Mouse (Mus musculus): ENCODE measurements around the gene Wdr4. TPM values are rescaled to one million over a fixed set of nuclear protein-coding genes. Genes with fewer than 3 reads are reported as not detected.

Gene Wdr4
- polyA plus RNA-seq, 1 experiment, result 48.5 TPM

- no peaks in the 10 kb centered on the region for H3K79me2 ChIP-seq (ENCODE audit: control insufficient read depth, insufficient read depth)
- TF ChIP-seq MYOD1 (IDR thresholded peaks at IDR 0.05; ENCODE audit: control insufficient read depth, insufficient read length, low read depth) (no peak), FOSL1 (IDR thresholded peaks at IDR 0.05; ENCODE audit: insufficient read depth, low read length, poor library complexity, severe bottlenecking) (no peak), MYOG (IDR thresholded peaks at IDR 0.05; ENCODE audit: control insufficient read depth, extremely low read depth, insufficient read length) (no peak), MAX (IDR thresholded peaks at IDR 0.05) (no peak), CEBPB (IDR thresholded peaks at IDR 0.05; ENCODE audit: low read depth) (no peak), USF1 (IDR thresholded peaks at IDR 0.05; ENCODE audit: low read depth) (no peak), CTCF (IDR thresholded peaks at IDR 0.05; ENCODE audit: control insufficient read depth, insufficient read depth, insufficient read length) (no peak)
- no peak overlapping the region for H3K4me3 ChIP-seq (ENCODE audit: insufficient read depth, poor library complexity, severe bottlenecking)
- no peaks in the 10 kb centered on the region for H3K79me3 ChIP-seq (ENCODE audit: low read depth)
- no peak overlapping the region for H3ac ChIP-seq (ENCODE audit: control insufficient read depth, insufficient read length, low read depth)
- H3K36me3 ChIP-seq (ENCODE audit: control insufficient read depth, insufficient read depth), result peaks cover 15% of the 10 kb centered on the region
- peaks cover 22% of the 10 kb centered on the region for H3K27me3 ChIP-seq (ENCODE audit: control insufficient read depth, insufficient read depth, insufficient read length)
Measured at GRCm38 (mm10) chr17:31491355-31491754, 28.4 kb downstream of the Wdr4 start.

GRCm38 (mm10) chr17:31487433-31488060, 32.2 kb downstream of the Wdr4 start:
- Histone ChIP-seq H3K4me3 (ENCODE audit: insufficient read depth, poor library complexity, severe bottlenecking) (no peak overlapping the region), H3K79me3 (ENCODE audit: low read depth) (no peaks in the 10 kb centered on the region), H3K36me3 (ENCODE audit: control insufficient read depth, insufficient read depth) (no peaks in the 10 kb centered on the region), H3K79me2 (ENCODE audit: control insufficient read depth, insufficient read depth) (no peaks in the 10 kb centered on the region), H3K27me3 (ENCODE audit: control insufficient read depth, insufficient read depth, insufficient read length) (peaks cover 30% of the 10 kb centered on the region), H3ac (ENCODE audit: control insufficient read depth, insufficient read length, low read depth) (no peak overlapping the region)
- TF ChIP-seq USF1 (IDR thresholded peaks at IDR 0.05; ENCODE audit: low read depth), result no peak
- no peak for TF ChIP-seq MYOG (IDR thresholded peaks at IDR 0.05; ENCODE audit: control insufficient read depth, extremely low read depth, insufficient read length)
- TF ChIP-seq MYOD1 (IDR thresholded peaks at IDR 0.05; ENCODE audit: control insufficient read depth, insufficient read length, low read depth), result no peak
- no peak for TF ChIP-seq MAX (IDR thresholded peaks at IDR 0.05)

GRCm38 (mm10) chr17:31486616-31487198, 33.1 kb downstream of the Wdr4 start:
- peaks cover 35% of the 10 kb centered on the region for H3K27me3 ChIP-seq (ENCODE audit: control insufficient read depth, insufficient read depth, insufficient read length)
- no peak overlapping the region for H3ac ChIP-seq (ENCODE audit: control insufficient read depth, insufficient read length, low read depth)
- no peaks in the 10 kb centered on the region for H3K79me3 ChIP-seq (ENCODE audit: low read depth)
- TF ChIP-seq MAX (IDR thresholded peaks at IDR 0.05), result no peak
- no peak overlapping the region for H3K4me3 ChIP-seq (ENCODE audit: insufficient read depth, poor library complexity, severe bottlenecking)
- H3K79me2 ChIP-seq (ENCODE audit: control insufficient read depth, insufficient read depth), result no peaks in the 10 kb centered on the region
- no peaks in the 10 kb centered on the region for H3K36me3 ChIP-seq (ENCODE audit: control insufficient read depth, insufficient read depth)

DNA sequence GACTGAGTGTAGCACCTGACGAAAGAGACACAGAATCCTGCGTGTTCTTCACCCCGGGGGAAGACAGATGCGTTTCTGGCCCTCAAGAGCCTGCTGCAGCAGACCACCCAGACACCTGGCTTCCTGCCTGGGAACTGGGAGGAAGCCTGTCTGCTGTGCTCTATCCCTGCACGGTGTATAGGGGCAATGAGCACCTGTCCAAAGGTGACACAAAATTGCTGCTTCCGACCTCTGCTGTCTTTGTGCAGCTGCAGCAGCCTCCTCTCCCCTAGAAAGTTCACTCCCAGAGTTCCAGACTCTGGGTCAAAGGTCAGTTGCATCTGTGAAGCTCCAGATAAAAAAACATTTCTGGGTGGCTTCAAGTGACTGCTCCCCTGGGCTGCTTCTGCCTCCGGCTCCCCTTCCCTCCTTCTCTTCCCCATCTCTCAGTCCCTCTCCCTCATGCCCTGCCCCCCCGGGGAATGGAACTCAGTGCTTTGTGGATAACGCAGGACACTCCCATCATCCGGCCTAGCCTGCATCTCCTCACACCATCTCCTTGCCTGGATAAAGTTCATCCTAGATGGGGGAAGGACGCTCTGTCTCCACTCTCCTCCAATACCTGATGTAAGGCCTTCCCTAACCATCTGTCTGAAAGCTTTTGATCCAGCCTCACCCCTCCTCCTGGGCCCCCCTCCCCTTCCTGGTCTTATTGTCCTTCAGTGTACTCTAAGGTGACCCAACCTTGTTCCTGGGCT, 40.5 kb downstream of the Wdr4 start:
- H3K27me3 ChIP-seq (ENCODE audit: control insufficient read depth, insufficient read depth, insufficient read length), result peaks cover 19% of the 10 kb centered on the region
- TF ChIP-seq MAX (IDR thresholded peaks at IDR 0.05), result no peak
- TF ChIP-seq USF1 (IDR thresholded peaks at IDR 0.05; ENCODE audit: low read depth), result no peak
- no peak for TF ChIP-seq FOSL1 (IDR thresholded peaks at IDR 0.05; ENCODE audit: insufficient read depth, low read length, poor library complexity, severe bottlenecking)
- TF ChIP-seq MYOG (IDR thresholded peaks at IDR 0.05; ENCODE audit: control insufficient read depth, extremely low read depth, insufficient read length), result no peak
- no peak for TF ChIP-seq CTCF (IDR thresholded peaks at IDR 0.05; ENCODE audit: control insufficient read depth, insufficient read depth, insufficient read length)
- no peak for TF ChIP-seq CEBPB (IDR thresholded peaks at IDR 0.05; ENCODE audit: low read depth)
- no peak for TF ChIP-seq MYOD1 (IDR thresholded peaks at IDR 0.05; ENCODE audit: control insufficient read depth, insufficient read length, low read depth)
- H3K4me3 ChIP-seq (ENCODE audit: insufficient read depth, poor library complexity, severe bottlenecking), result no peak overlapping the region
- no peaks in the 10 kb centered on the region for H3K36me3 ChIP-seq (ENCODE audit: control insufficient read depth, insufficient read depth)
- no peaks in the 10 kb centered on the region for H3K79me2 ChIP-seq (ENCODE audit: control insufficient read depth, insufficient read depth)
- H3ac ChIP-seq (ENCODE audit: control insufficient read depth, insufficient read length, low read depth), result no peak overlapping the region
- no peaks in the 10 kb centered on the region for H3K79me3 ChIP-seq (ENCODE audit: low read depth)

DNA sequence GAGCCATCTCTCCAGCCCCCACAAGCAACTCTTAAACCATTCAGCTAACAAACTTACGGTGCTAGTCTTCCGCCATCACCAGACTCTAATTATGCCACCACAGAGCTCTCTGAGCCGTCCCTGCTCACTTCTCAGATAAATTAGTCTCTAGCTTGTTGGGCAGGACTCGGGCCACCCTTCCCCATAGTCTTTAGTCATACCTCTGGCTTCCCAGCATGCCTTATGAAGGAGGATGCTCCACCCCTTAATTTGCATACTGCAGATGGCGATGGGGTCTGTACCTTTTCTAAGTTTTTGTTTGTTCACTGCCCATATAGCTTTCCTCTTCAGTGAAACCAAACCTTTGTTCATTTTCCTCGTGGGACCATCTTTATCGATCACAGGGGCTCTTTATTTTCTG, 41.2 kb downstream of the Wdr4 start:
- no peak overlapping the region for H3ac ChIP-seq (ENCODE audit: control insufficient read depth, insufficient read length, low read depth)
- H3K79me2 ChIP-seq (ENCODE audit: control insufficient read depth, insufficient read depth), result no peaks in the 10 kb centered on the region
- H3K4me3 ChIP-seq (ENCODE audit: insufficient read depth, poor library complexity, severe bottlenecking), result no peak overlapping the region
- H3K79me3 ChIP-seq (ENCODE audit: low read depth), result no peaks in the 10 kb centered on the region
- H3K36me3 ChIP-seq (ENCODE audit: control insufficient read depth, insufficient read depth), result no peaks in the 10 kb centered on the region
- peaks cover 24% of the 10 kb centered on the region for H3K27me3 ChIP-seq (ENCODE audit: control insufficient read depth, insufficient read depth, insufficient read length)
- TF ChIP-seq MYOG (IDR thresholded peaks at IDR 0.05; ENCODE audit: control insufficient read depth, extremely low read depth, insufficient read length) (no peak), FOSL1 (IDR thresholded peaks at IDR 0.05; ENCODE audit: insufficient read depth, low read length, poor library complexity, severe bottlenecking) (no peak), CEBPB (IDR thresholded peaks at IDR 0.05; ENCODE audit: low read depth) (no peak), CTCF (IDR thresholded peaks at IDR 0.05; ENCODE audit: control insufficient read depth, insufficient read depth, insufficient read length) (no peak), MAX (IDR thresholded peaks at IDR 0.05) (no peak), USF1 (IDR thresholded peaks at IDR 0.05; ENCODE audit: low read depth) (no peak), MYOD1 (IDR thresholded peaks at IDR 0.05; ENCODE audit: control insufficient read depth, insufficient read length, low read depth) (no peak)

All from C2C12 (cell line).